Mouse (Mus musculus): ENCODE measurements around the gene Nkx6-1. TPM values are rescaled to one million over a fixed set of nuclear protein-coding genes. Genes with fewer than 3 reads are reported as not detected.
A peak's percentile ranks its signal among the peaks of the same experiment; 100 is the strongest.

Gene Nkx6-1
- polyA plus RNA-seq, 1 experiment from 2014 or later, result not detected

DNA sequence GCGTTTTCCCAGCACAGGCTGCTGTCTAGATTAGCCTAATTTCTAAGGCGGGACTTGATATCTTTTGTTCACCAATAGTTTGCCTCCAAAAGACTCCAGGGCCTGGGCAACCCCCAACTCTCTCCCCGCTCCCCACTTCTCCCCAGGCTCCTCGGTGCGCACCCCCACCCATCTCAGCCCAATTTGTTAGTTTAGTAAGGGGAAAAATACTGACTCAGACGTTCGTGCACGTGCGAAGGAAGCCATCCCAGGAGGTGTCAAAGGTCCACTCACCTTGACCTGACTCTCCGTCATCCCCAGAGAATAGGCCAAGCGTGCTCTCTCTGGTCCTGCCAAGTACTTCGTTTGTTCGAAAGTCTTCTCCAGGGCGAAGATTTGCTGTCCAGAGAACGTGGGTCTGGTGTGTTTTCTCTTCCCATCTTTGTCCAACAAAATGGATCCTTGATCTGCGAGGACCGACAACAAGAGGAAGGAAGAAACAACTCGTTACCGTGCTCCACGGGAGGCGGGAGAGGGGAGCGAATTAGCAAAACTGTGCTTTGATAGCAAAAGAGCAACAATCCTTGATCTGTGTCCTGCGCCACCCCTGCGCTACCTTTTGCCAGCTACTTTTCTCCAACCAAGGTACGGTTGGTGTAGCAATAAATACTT lies 3.1 kb downstream of the Nkx6-1 start:
- H3K9me3 ChIP-seq (ENCODE audit: control insufficient read depth), result no peaks in the 10 kb centered on the region
- H3K4me1 ChIP-seq (replicated peaks; ENCODE audit: control insufficient read depth, insufficient read depth, low read length), result peaks cover 14% of the 10 kb centered on the region; the same call in 1 of the 2 replicates
- WGBS, result 2% methylated on average over 25 of the region's 25 CpGs
- H3K4me3 ChIP-seq (ENCODE audit: low read depth, low read length), result no peak overlapping the region
- peaks cover 98% of the 10 kb centered on the region for H3K27me3 ChIP-seq (replicated peaks; ENCODE audit: control insufficient read depth, insufficient read depth, low read length)
- no peak overlapping the region for H3K4me2 ChIP-seq (replicated peaks; ENCODE audit: low read depth)
- no peaks in the 10 kb centered on the region for H3K36me3 ChIP-seq (ENCODE audit: control insufficient read depth, insufficient read depth)
- TF ChIP-seq CTCF (IDR thresholded peaks at IDR 0.05; ENCODE audit: low read depth), result no peak
- ATAC-seq, result no peak
- H3K27ac ChIP-seq (ENCODE audit: low read depth, low read length), result no peak overlapping the region
- H3K9ac ChIP-seq (ENCODE audit: low read depth, low read length), result no peak overlapping the region

DNA sequence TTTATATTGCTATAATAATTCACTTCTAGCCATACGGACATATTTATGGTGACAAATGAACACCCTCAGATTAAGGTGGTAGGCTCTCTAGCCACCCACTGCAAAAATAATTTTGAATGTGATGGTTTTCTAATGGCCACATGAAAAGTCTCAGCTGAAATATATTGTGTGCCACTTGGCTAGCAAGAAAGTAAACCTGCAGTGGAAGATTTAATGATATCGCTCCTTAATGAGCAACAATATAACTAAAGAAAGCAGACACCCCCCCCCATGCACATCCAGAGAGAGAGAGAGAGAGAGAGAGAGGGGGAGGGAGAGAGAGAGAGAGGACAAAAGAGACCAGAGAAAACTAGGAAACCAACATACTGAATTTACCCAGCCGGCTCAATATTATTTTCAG lies 4.1 kb downstream of the Nkx6-1 start:
- Histone ChIP-seq H3K27me3 (replicated peaks; ENCODE audit: control insufficient read depth, insufficient read depth, low read length) (peaks cover 98% of the 10 kb centered on the region), H3K4me2 (replicated peaks; ENCODE audit: low read depth) (no peak overlapping the region), H3K4me3 (ENCODE audit: low read depth, low read length) (no peak overlapping the region), H3K9me3 (ENCODE audit: control insufficient read depth) (no peaks in the 10 kb centered on the region), H3K27ac (ENCODE audit: low read depth, low read length) (no peak overlapping the region), H3K36me3 (ENCODE audit: control insufficient read depth, insufficient read depth) (no peaks in the 10 kb centered on the region), H3K9ac (ENCODE audit: low read depth, low read length) (no peak overlapping the region), H3K4me1 (replicated peaks; ENCODE audit: control insufficient read depth, insufficient read depth, low read length) (peaks cover 14% of the 10 kb centered on the region; the same call in 1 of the 2 replicates)
- no peak for TF ChIP-seq CTCF (IDR thresholded peaks at IDR 0.05; ENCODE audit: low read depth)
- WGBS, result 7% methylated on average over 3 of the region's 3 CpGs
- ATAC-seq, result no peak

- H3K9me3 ChIP-seq (ENCODE audit: control insufficient read depth), result no peaks in the 10 kb centered on the region
- H3K27me3 ChIP-seq (replicated peaks; ENCODE audit: control insufficient read depth, insufficient read depth, low read length), result peaks cover 97% of the 10 kb centered on the region
- peak overlapping the region; percentile 16; the same call in 1 of the 2 replicates for H3K4me3 ChIP-seq (ENCODE audit: low read depth, low read length)
- H3K4me1 ChIP-seq (replicated peaks; ENCODE audit: control insufficient read depth, insufficient read depth, low read length), result peaks cover 6% of the 10 kb centered on the region; the same call in 1 of the 2 replicates
- no peak for TF ChIP-seq CTCF (IDR thresholded peaks at IDR 0.05; ENCODE audit: low read depth)
- no peak overlapping the region for H3K4me2 ChIP-seq (replicated peaks; ENCODE audit: low read depth)
- H3K36me3 ChIP-seq (ENCODE audit: control insufficient read depth, insufficient read depth), result no peaks in the 10 kb centered on the region
- 2% methylated on average over 38 of the region's 39 CpGs for WGBS
- no peak overlapping the region for H3K27ac ChIP-seq (ENCODE audit: low read depth, low read length)
- ATAC-seq, result no peak
- no peak overlapping the region for H3K9ac ChIP-seq (ENCODE audit: low read depth, low read length)
Measured at GRCm38 (mm10) chr5:101659411-101659971, 5.3 kb downstream of the Nkx6-1 start.

DNA sequence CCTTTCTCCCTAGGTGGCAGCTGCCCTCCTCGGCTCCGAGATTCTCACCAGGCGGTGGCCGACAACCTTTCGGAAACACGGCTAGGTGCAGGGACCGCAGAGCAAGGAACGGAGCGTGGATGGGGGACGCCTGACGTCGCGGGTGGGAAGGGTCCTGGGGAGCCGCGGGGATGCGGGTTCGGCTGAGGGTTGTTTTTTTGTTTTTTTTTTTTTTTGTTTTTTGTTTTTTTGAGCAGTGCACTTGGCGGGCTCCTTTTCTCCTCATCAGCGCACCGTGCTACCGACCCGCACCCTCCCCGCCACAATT lies 5.9 kb downstream of the Nkx6-1 start:
- no peak overlapping the region for H3K27ac ChIP-seq (ENCODE audit: low read depth, low read length)
- TF ChIP-seq CTCF (IDR thresholded peaks at IDR 0.05; ENCODE audit: low read depth), result no peak
- WGBS, result 2% methylated on average over 23 of the region's 23 CpGs
- no peak overlapping the region for H3K9ac ChIP-seq (ENCODE audit: low read depth, low read length)
- H3K9me3 ChIP-seq (ENCODE audit: control insufficient read depth), result no peaks in the 10 kb centered on the region
- H3K27me3 ChIP-seq (replicated peaks; ENCODE audit: control insufficient read depth, insufficient read depth, low read length), result peaks cover 97% of the 10 kb centered on the region
- no peak for ATAC-seq
- no peak overlapping the region for H3K4me2 ChIP-seq (replicated peaks; ENCODE audit: low read depth)
- no peak overlapping the region for H3K4me3 ChIP-seq (ENCODE audit: low read depth, low read length)
- peaks cover 5% of the 10 kb centered on the region; the same call in 1 of the 2 replicates for H3K4me1 ChIP-seq (replicated peaks; ENCODE audit: control insufficient read depth, insufficient read depth, low read length)
- no peaks in the 10 kb centered on the region for H3K36me3 ChIP-seq (ENCODE audit: control insufficient read depth, insufficient read depth)

GRCm38 (mm10) chr5:101658188-101658983 lies 6.4 kb downstream of the Nkx6-1 start:
- TF ChIP-seq CTCF (IDR thresholded peaks at IDR 0.05; ENCODE audit: low read depth), result no peak
- Histone ChIP-seq H3K9ac (ENCODE audit: low read depth, low read length) (no peak overlapping the region), H3K4me2 (replicated peaks; ENCODE audit: low read depth) (no peak overlapping the region), H3K9me3 (ENCODE audit: control insufficient read depth) (no peaks in the 10 kb centered on the region), H3K36me3 (ENCODE audit: control insufficient read depth, insufficient read depth) (no peaks in the 10 kb centered on the region), H3K4me3 (ENCODE audit: low read depth, low read length) (no peak overlapping the region), H3K4me1 (replicated peaks; ENCODE audit: control insufficient read depth, insufficient read depth, low read length) (0 out of 2 replicates have a peak, but pooled peaks cover 2% of the 10 kb centered on the region), H3K27ac (ENCODE audit: low read depth, low read length) (no peak overlapping the region), H3K27me3 (replicated peaks; ENCODE audit: control insufficient read depth, insufficient read depth, low read length) (peaks cover 92% of the 10 kb centered on the region)
- ATAC-seq, result no peak
- 5% methylated on average over 21 of the region's 21 CpGs for WGBS

DNA sequence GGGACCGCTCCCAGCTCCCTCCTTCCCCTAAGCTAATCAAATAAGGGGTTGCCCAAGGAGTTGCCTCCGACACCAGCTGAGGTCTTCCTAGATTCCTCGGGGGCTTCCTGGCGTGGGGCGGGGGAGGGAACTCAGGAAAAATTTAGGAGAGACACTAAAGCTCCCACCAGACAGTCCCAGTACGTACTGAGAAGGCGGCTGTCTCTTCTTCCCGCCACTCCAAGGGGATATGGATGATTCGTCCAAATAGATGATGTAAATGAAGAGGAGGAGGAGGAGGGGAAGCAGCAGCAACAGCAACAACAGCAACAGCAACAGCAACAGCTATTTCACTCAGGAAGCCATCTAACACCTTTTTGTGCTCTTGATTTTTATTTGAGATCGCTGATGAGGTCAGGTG lies 7.1 kb downstream of the Nkx6-1 start:
- Histone ChIP-seq H3K27me3 (replicated peaks; ENCODE audit: control insufficient read depth, insufficient read depth, low read length) (peaks cover 90% of the 10 kb centered on the region), H3K4me2 (replicated peaks; ENCODE audit: low read depth) (no peak overlapping the region), H3K27ac (ENCODE audit: low read depth, low read length) (no peak overlapping the region), H3K4me3 (ENCODE audit: low read depth, low read length) (no peak overlapping the region), H3K4me1 (replicated peaks; ENCODE audit: control insufficient read depth, insufficient read depth, low read length) (0 out of 2 replicates have a peak, but pooled peaks cover 2% of the 10 kb centered on the region), H3K9me3 (ENCODE audit: control insufficient read depth) (no peaks in the 10 kb centered on the region), H3K9ac (ENCODE audit: low read depth, low read length) (no peak overlapping the region), H3K36me3 (ENCODE audit: control insufficient read depth, insufficient read depth) (no peaks in the 10 kb centered on the region)
- ATAC-seq, result no peak
- TF ChIP-seq CTCF (IDR thresholded peaks at IDR 0.05; ENCODE audit: low read depth), result no peak
- 4% methylated on average over 10 of the region's 10 CpGs for WGBS
